Mouse (Mus musculus) MEL (cell line): ENCODE results near the gene Naa80. TPM values are rescaled to one million over a fixed set of nuclear protein-coding genes. Genes with fewer than 3 reads are reported as not detected.

ENCODE experiments used
- DNase-seq: peaks from one replicate; pipeline ENCODE4 v3.0.0; 2011; ENCODE audit warnings: low read depth, low spot score
- H3K27ac ChIP-seq: 2 replicates; pipeline ENCODE4 v1.5.1; 2012; ENCODE audit warnings: low read depth, mild to moderate bottlenecking, control low read depth, low read length, moderate library complexity; ENCODE audit not compliant: control insufficient read depth
- H3K27me3 ChIP-seq, 2 experiments: fragments of 150-350 bp in 1 of 2; sonication (generic) in 1 of 2; 2 replicates each; pipeline ENCODE4 v1.6.1; 2012; ENCODE audit warnings: low read length in 2 of 2, mild to moderate bottlenecking in 2 of 2, improper control_type of control experiment in 1 of 2, moderate library complexity in 1 of 2; ENCODE audit not compliant: insufficient read depth in 2 of 2, control insufficient read depth in 1 of 2
- H3K36me3 ChIP-seq, 2 experiments: 2 replicates each; pipeline ENCODE4 v1.6.1; 2012 to 2014; ENCODE audit warnings: low read length in 2 of 2, improper control_type of control experiment in 1 of 2, inconsistent platforms in 1 of 2, mild to moderate bottlenecking in 1 of 2; ENCODE audit not compliant: insufficient read depth in 2 of 2, control insufficient read depth in 1 of 2
- H3K4me1 ChIP-seq, 2 experiments: fragments of 150-350 bp in 1 of 2; sonication (generic) in 1 of 2; 2 replicates each; pipeline ENCODE4 v1.6.1; 2012; ENCODE audit warnings: low read length in 2 of 2, improper control_type of control experiment in 1 of 2, mild to moderate bottlenecking in 1 of 2; ENCODE audit not compliant: insufficient read depth in 2 of 2, control insufficient read depth in 1 of 2
- H3K4me3 ChIP-seq, 2 experiments: fragments of 150-350 bp in 1 of 2; sonication (generic) in 1 of 2; 2 replicates each; pipeline ENCODE4 v1.5.1; 2012; ENCODE audit warnings: low read depth in 2 of 2, low read length in 2 of 2, mild to moderate bottlenecking in 2 of 2, moderate library complexity in 2 of 2, control low read depth in 1 of 2, improper control_type of control experiment in 1 of 2; ENCODE audit not compliant: control insufficient read depth in 1 of 2, insufficient read depth in 1 of 2
- H3K79me2 ChIP-seq: 2 replicates; pipeline ENCODE4 v1.6.1; 2012; ENCODE audit warnings: mild to moderate bottlenecking, low read length, moderate library complexity; ENCODE audit not compliant: control insufficient read depth, poor library complexity, insufficient read depth
- H3K9ac ChIP-seq: 2 replicates; pipeline ENCODE4 v1.6.1; 2012; ENCODE audit warnings: low read depth, mild to moderate bottlenecking, control low read depth, low read length, moderate library complexity; ENCODE audit not compliant: control insufficient read depth, poor library complexity, severe bottlenecking
- H3K9me3 ChIP-seq: fragments of 150-350 bp; sonication (generic); replicated peaks from 2 replicates; pipeline ENCODE4 v1.6.1; 2012; ENCODE audit warnings: mild to moderate bottlenecking, low read length, improper control_type of control experiment, moderate library complexity; ENCODE audit not compliant: insufficient read depth
- CHD1 ChIP-seq: IDR thresholded peaks from 2 replicates; pipeline ENCODE4 v1.6.1; 2012; ENCODE audit warnings: low read depth, mild to moderate bottlenecking, inconsistent platforms, low read length, improper control_type of control experiment
- CHD2 ChIP-seq: IDR thresholded peaks from 2 replicates; pipeline ENCODE4 v1.6.1; 2011; ENCODE audit warnings: low read length, improper control_type of control experiment
- ELF1 ChIP-seq: IDR thresholded peaks from 2 replicates; pipeline ENCODE4 v1.6.1; 2014; ENCODE audit warnings: low read depth, mild to moderate bottlenecking, inconsistent platforms, low read length, improper control_type of control experiment, moderate library complexity
- EP300 ChIP-seq, 2 experiments: IDR thresholded peaks; 2 replicates each; pipeline ENCODE4 v1.6.1; 2011; ENCODE audit warnings: improper control_type of control experiment in 2 of 2, low read length in 2 of 2, low read depth in 1 of 2, mild to moderate bottlenecking in 1 of 2
- GABPA ChIP-seq: IDR thresholded peaks from 2 replicates; pipeline ENCODE4 v1.6.1; 2012; ENCODE audit warnings: low read depth, mild to moderate bottlenecking, inconsistent platforms, low read length, improper control_type of control experiment, moderate library complexity
- HCFC1 ChIP-seq: IDR thresholded peaks from 2 replicates; pipeline ENCODE4 v1.6.1; 2012; ENCODE audit warnings: low read depth, mild to moderate bottlenecking, inconsistent platforms, low read length, improper control_type of control experiment, moderate library complexity
- KAT2A ChIP-seq: conservative IDR thresholded peaks from 2 replicates; pipeline ENCODE4 v1.6.1; 2012; ENCODE audit warnings: low read depth, low read length, improper control_type of control experiment, inconsistent platforms
- MAX ChIP-seq: IDR thresholded peaks from 2 replicates; pipeline ENCODE4 v1.6.1; 2011; ENCODE audit warnings: low read length, improper control_type of control experiment
- MAZ ChIP-seq: IDR thresholded peaks from 2 replicates; pipeline ENCODE4 v1.6.1; 2012; ENCODE audit warnings: low read depth, mild to moderate bottlenecking, inconsistent platforms, low read length, improper control_type of control experiment
- MEF2A ChIP-seq: IDR thresholded peaks from 2 replicates; pipeline ENCODE4 v1.6.1; 2014; ENCODE audit warnings: low read depth, mild to moderate bottlenecking, inconsistent platforms, low read length, improper control_type of control experiment; ENCODE audit not compliant: poor library complexity, insufficient replicate concordance, severe bottlenecking; ENCODE audit errors: extremely low read depth
- MXI1 ChIP-seq: IDR thresholded peaks from 2 replicates; pipeline ENCODE4 v1.6.1; 2011; ENCODE audit warnings: mild to moderate bottlenecking, low read depth, low read length, improper control_type of control experiment
- NELFE ChIP-seq: IDR thresholded peaks from 2 replicates; pipeline ENCODE4 v1.6.1; 2011; ENCODE audit warnings: low read depth, low read length, improper control_type of control experiment
- POLR2AphosphoS5 ChIP-seq: IDR thresholded peaks from 2 replicates; pipeline ENCODE4 v1.6.1; 2012; ENCODE audit warnings: low read depth, borderline replicate concordance, mild to moderate bottlenecking, inconsistent platforms, low read length, moderate library complexity, mixed read lengths
- RAD21 ChIP-seq: IDR thresholded peaks from 2 replicates; pipeline ENCODE4 v1.6.1; 2011; ENCODE audit warnings: mild to moderate bottlenecking, low read depth, low read length, improper control_type of control experiment
- SIN3A ChIP-seq: IDR thresholded peaks from 2 replicates; pipeline ENCODE4 v1.6.1; 2012; ENCODE audit warnings: low read length, improper control_type of control experiment, inconsistent platforms
- TAL1 ChIP-seq: IDR thresholded peaks from 2 replicates; pipeline ENCODE4 v1.6.1; 2012; ENCODE audit warnings: mild to moderate bottlenecking, inconsistent platforms, low read length, moderate library complexity, mixed read lengths
- UBTF ChIP-seq: IDR thresholded peaks from 2 replicates; pipeline ENCODE4 v1.6.1; 2012; ENCODE audit warnings: low read depth, mild to moderate bottlenecking, inconsistent platforms, low read length, improper control_type of control experiment, moderate library complexity, borderline replicate concordance; ENCODE audit not compliant: insufficient read depth
- USF1 ChIP-seq: IDR thresholded peaks from 2 replicates; pipeline ENCODE4 v1.6.1; 2014; ENCODE audit warnings: low read depth, mild to moderate bottlenecking, inconsistent platforms, low read length, improper control_type of control experiment, moderate library complexity
- ZC3H11A ChIP-seq: IDR thresholded peaks from 2 replicates; pipeline ENCODE4 v1.6.1; 2012; ENCODE audit warnings: low read depth, mild to moderate bottlenecking, inconsistent platforms, low read length, improper control_type of control experiment
- ZKSCAN1 ChIP-seq: IDR thresholded peaks from 2 replicates; pipeline ENCODE4 v1.6.1; 2012; ENCODE audit warnings: low read depth, mild to moderate bottlenecking, inconsistent platforms, low read length, improper control_type of control experiment, moderate library complexity
- polyA plus RNA-seq, 2 experiments: library from polyadenylated mRNA; stranded (reverse) in 1 of 2; unstranded in 1 of 2; fragments of >175 nt in 1 of 2; fragments of >200 nt in 1 of 2; gene quantifications; 2 replicates each; pipeline versions ENCODE4 v1.2.1 to v1.2.4; 2012; ENCODE audit warnings: low replicate concordance in 2 of 2, low read depth in 1 of 2; ENCODE audit not compliant: insufficient read length in 2 of 2, insufficient read depth in 1 of 2, missing spikeins in 1 of 2
- total RNA-seq: library from RNA; depleted of rRNA; stranded (reverse); fragments of 300-350 nt; gene quantifications from 2 replicates; pipeline ENCODE4 v1.2.3, GENCODE M21; 2012

The Naa80 gene
- total and polyA plus RNA-seq, 3 experiments: 14.3 to 74.0 TPM; not detected in 1

DNA sequence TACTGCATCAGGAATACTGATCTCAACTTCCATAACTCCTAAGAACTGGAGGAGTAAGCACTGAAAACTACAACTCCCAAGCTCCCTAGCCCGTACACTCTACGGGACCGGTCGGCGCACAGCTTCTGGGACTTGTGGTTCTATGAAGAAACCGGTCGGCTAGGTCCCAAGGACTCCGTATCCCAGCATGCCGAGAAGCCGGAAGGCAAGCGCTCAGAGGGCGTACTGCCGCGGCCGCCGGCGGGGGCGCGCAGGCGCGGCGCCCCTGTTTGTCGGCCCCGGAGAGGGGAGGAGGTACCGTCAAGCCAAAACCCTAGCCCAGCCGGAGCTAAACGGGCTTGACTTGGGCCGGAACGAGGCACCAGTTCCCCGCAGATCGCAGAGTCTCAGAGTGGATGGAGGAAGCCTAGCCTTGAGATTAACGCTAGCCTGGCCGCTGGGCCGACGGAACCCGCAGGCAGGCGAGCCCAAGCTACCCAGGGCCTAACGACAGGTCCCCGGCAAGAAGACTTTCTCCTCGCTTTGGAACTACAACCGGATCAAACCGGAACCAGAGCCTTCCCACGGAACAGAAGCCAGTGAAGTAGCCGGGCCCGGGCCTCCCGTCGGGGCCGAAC, 44.8 kb upstream of the Naa80 start, which contains the start of gene Tmem115 (continued):
- TF ChIP-seq MAX (no peak), USF1 (no peak), MEF2A (no peak), CHD2 (no peak), HCFC1 (peak; percentile 100), UBTF (peak; percentile 74; the same call in 1 of the 2 replicates), ZKSCAN1 (no peak), POLR2AphosphoS5 (no peak), ZC3H11A (no peak), KAT2A (peak; percentile 99), ELF1 (peak; percentile 98), GABPA (no peak)

DNA sequence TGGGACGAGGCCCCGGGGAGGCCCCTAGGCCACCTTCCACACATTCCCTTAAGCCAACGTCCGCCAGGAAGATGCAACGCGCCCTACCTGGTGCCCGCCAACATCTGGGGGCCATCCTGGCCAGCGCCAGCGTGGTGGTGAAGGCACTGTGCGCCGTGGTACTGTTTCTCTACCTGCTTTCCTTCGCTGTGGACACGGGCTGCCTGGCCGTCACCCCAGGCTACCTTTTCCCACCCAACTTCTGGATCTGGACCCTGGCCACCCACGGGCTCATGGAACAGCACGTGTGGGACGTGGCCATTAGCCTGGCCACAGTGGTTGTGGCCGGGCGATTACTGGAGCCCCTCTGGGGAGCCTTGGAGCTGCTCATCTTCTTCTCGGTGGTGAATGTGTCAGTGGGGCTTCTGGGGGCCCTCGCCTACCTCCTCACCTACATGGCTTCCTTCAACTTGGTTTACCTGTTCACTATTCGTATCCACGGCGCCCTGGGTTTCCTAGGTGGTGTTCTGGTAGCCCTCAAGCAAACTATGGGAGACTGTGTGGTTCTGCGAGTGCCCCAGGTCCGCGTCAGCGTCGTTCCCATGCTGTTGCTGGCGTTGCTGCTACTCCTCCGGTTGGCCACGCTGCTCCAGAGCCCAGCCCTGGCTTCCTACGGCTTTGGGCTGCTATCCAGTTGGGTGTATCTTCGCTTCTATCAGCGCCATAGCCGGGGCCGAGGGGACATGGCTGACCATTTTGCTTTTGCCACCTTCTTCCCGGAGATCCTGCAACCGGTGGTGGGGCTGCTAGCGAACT, 44.1 kb upstream of the Naa80 start:
- Histone ChIP-seq H3K27ac (peak overlapping the region; percentile 48), H3K9ac (peak overlapping the region; percentile 87), H3K27me3 (no peaks in the 10 kb centered on the region), H3K4me1 (peaks cover 0 to 20% of the 10 kb centered on the region in 2 experiments; a peak in 1 of 4 replicates), H3K36me3 (peaks cover 0 to 7% of the 10 kb centered on the region in 2 experiments; a peak in 2 of 4 replicates), H3K9me3 (no peaks in the 10 kb centered on the region), H3K79me2 (peaks cover 40% of the 10 kb centered on the region), H3K4me3 (peak overlapping the region; percentile 78 to 87)
- TF ChIP-seq MXI1 (peak; percentile 65), SIN3A (peak; percentile 45), GABPA (no peak), TAL1 (no peak), NELFE (no peak), UBTF (peak; percentile 43; the same call in 1 of the 2 replicates), MAZ (no peak), RAD21 (no peak), EP300 (IDR thresholded peaks at IDR 0.05; ENCODE audit: low read depth in 1 of 2, low read length in 2 of 2) (no peak), POLR2AphosphoS5 (no peak), CHD1 (peak; percentile 76; the same call in 1 of the 2 replicates)
- peak; percentile 67 for DNase-seq
